In the genomic region with DNA sequence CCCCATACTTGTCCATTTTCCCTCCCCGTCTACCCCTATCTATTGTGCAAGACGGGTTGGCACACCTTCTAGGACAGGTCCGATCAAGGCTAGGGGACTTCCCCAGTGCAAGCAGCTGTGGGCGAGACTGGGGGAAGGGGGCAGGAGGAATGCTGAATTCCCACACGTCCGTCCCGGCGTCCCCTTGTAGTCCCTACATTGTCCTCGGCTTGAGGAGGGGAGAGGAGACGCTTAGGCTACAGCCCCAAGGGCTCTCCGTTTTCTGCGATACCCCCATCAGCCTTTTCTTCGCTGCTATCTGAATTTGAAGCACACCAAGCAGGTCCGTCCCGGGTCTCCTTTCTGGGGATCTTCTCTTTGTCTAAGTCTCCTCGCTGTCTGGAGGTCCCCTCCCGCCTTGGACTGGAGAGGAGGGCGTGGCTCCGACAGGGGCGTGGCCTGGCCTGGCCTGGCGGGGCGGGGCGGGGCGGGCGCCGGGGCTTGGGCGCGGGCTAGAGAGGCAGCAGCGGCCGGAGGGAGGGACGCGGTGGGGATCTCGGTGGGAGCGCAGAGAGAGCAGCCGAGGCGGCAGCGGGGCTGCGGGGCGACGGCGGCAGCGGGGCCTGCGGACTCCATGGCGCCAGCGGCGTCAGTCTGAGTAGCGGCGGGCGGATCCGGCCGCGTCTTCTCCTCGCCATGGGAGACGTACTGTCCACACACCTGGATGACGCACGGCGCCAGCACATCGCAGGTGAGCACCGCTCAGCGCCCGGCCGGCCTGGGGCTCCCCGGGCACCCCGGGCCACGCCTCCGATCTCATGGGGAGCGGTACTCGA, we compare ENCODE assay signal across 8 mouse cellular contexts. TPM values are rescaled to one million over a fixed set of nuclear protein-coding genes. Genes with fewer than 3 reads are reported as not detected.
DNase-seq lines count a peak whose midpoint lies in the region; ATAC-seq and TF ChIP-seq lines count a peak whose summit lies in the region.

A gene (plus strand): TSS at position 440 of the 815 bp plus-strand sequence.

- peaks cover 62% of the 10 kb centered on the region for H3K4me1 ChIP-seq in heart, embryonic 13.5 days
- peaks cover 63% of the 10 kb centered on the region for H3K4me1 ChIP-seq in kidney, embryonic 16.5 days (ENCODE audit: insufficient read depth, low read length)
- peaks cover 42% of the 10 kb centered on the region for H3K4me1 ChIP-seq in liver, embryonic 11.5 days (replicated peaks; ENCODE audit: control insufficient read depth, insufficient read depth, low read length)

- under 1% methylated on average over 58 of the region's 68 CpGs for WGBS in heart, embryonic 13.5 days
- under 1% methylated on average over 66 of the region's 68 CpGs for WGBS in kidney, embryonic 16.5 days
- 2% methylated on average over 65 of the region's 68 CpGs for WGBS in liver, embryonic 11.5 days

- peak within 1 kb of the TSS; percentile 93 for H3K9ac ChIP-seq in heart, embryonic 13.5 days
- H3K9ac ChIP-seq in kidney, embryonic 16.5 days (replicated peaks; ENCODE audit: low read length) = peak within 1 kb of the TSS; percentile 92
- H3K9ac ChIP-seq in liver, embryonic 11.5 days (ENCODE audit: low read depth, low read length) = peak within 1 kb of the TSS; percentile 73

- no peaks in the 10 kb centered on the region for H3K9me3 ChIP-seq in heart, embryonic 13.5 days
- no peaks in the 10 kb centered on the region for H3K9me3 ChIP-seq in kidney, embryonic 16.5 days (ENCODE audit: low read length)
- H3K9me3 ChIP-seq in liver, embryonic 11.5 days (ENCODE audit: control insufficient read depth, low read length) = no peaks in the 10 kb centered on the region

- peak; percentile 79 for TF ChIP-seq POLR2A in myocyte (IDR thresholded peaks at IDR 0.05; ENCODE audit: insufficient read length, low read depth)

- H3K27me3 ChIP-seq in heart, embryonic 13.5 days (replicated peaks) = no peaks in the 10 kb centered on the region
- no peaks in the 10 kb centered on the region for H3K27me3 ChIP-seq in kidney, embryonic 16.5 days (ENCODE audit: insufficient read depth, low read length)
- H3K27me3 ChIP-seq in liver, embryonic 11.5 days (replicated peaks; ENCODE audit: control insufficient read depth, insufficient read depth, low read length) = no peaks in the 10 kb centered on the region
- H3K27me3 ChIP-seq in myocyte (ENCODE audit: control insufficient read depth, insufficient read depth, insufficient read length) = no peaks in the 10 kb centered on the region
- H3K27me3 ChIP-seq in splenic B cell, adult 2 months (ENCODE audit: control insufficient read depth, insufficient read depth, low read length, poor library complexity, severe bottlenecking) = no peaks in the 10 kb centered on the region

- peak within 1 kb of the TSS; percentile 97 for H3K27ac ChIP-seq in heart, embryonic 13.5 days (replicated peaks)
- H3K27ac ChIP-seq in kidney, embryonic 16.5 days (ENCODE audit: low read length) = peak within 1 kb of the TSS; percentile 95
- H3K27ac ChIP-seq in liver, embryonic 11.5 days (ENCODE audit: low read depth, low read length) = peak within 1 kb of the TSS; percentile 44

- H3K4me2 ChIP-seq in heart, embryonic 13.5 days = peak within 1 kb of the TSS; percentile 82
- peak within 1 kb of the TSS; percentile 98 for H3K4me2 ChIP-seq in kidney, embryonic 16.5 days (replicated peaks; ENCODE audit: low read depth, low read length)
- peak within 1 kb of the TSS; percentile 96 for H3K4me2 ChIP-seq in liver, embryonic 11.5 days
- H3K4me2 ChIP-seq in myocyte (ENCODE audit: low read depth) = peak within 1 kb of the TSS; percentile 92

- peak; percentile 49 for DNase-seq in c-Kit-negative CD71-positive TER-119-positive erythroid progenitor cells, embryonic 14.5 days (ENCODE audit: low read depth, low spot score)
- DNase-seq in liver, embryonic 11.5 days (ENCODE audit: low spot score) = peak; percentile 88
- peak; percentile 79 for DNase-seq in splenic B cell, adult 2 months (ENCODE audit: low read depth, low spot score)

- H3K79me2 ChIP-seq in myocyte (ENCODE audit: control insufficient read depth, insufficient read depth) = peaks cover 59% of the 10 kb centered on the region

- H3K36me3 ChIP-seq in heart, embryonic 13.5 days = no peaks in the 10 kb centered on the region
- no peaks in the 10 kb centered on the region for H3K36me3 ChIP-seq in kidney, embryonic 16.5 days (ENCODE audit: insufficient read depth, low read length)
- H3K36me3 ChIP-seq in liver, embryonic 11.5 days (ENCODE audit: control insufficient read depth, insufficient read depth, low read length) = no peaks in the 10 kb centered on the region
- H3K36me3 ChIP-seq in myocyte (ENCODE audit: control insufficient read depth, insufficient read depth) = no peaks in the 10 kb centered on the region
- H3K36me3 ChIP-seq in splenic B cell, adult 2 months (ENCODE audit: control insufficient read depth, insufficient read depth, low read length, poor library complexity, severe bottlenecking) = no peaks in the 10 kb centered on the region

- peak within 1 kb of the TSS; percentile 95 for H3ac ChIP-seq in myocyte (ENCODE audit: control insufficient read depth, insufficient read length)

- H3K4me3 ChIP-seq in heart, embryonic 13.5 days = peak within 1 kb of the TSS; percentile 75
- peak within 1 kb of the TSS; percentile 87 for H3K4me3 ChIP-seq in kidney, embryonic 16.5 days (ENCODE audit: low read length)
- peak within 1 kb of the TSS; percentile 70 for H3K4me3 ChIP-seq in liver, embryonic 11.5 days (ENCODE audit: low read depth, low read length)
- H3K4me3 ChIP-seq in myocyte = peak within 1 kb of the TSS; percentile 96

- peak; percentile 74 for ATAC-seq in CD4-positive, CD25-positive, alpha-beta regulatory T cell, adult 4 months
- ATAC-seq in erythroid progenitor cell, adult 5-6 weeks (replicated peaks; ENCODE audit: low FRiP score, poor library complexity, severe bottlenecking) = peak; percentile 81
- ATAC-seq in heart, embryonic 13.5 days (ENCODE audit: extremely low read depth, insufficient number of reproducible peaks, low FRiP score, low TSS enrichment) = peak; percentile 84
- ATAC-seq in kidney, embryonic 16.5 days (ENCODE audit: low FRiP score, low TSS enrichment) = peak; percentile 88
- peak; percentile 88 for ATAC-seq in liver, embryonic 11.5 days (replicated peaks; ENCODE audit: low FRiP score)

TF ChIP-seq in myocyte, 11 proteins besides CTCF, POLR2A, EP300 and RAD21:
- TF ChIP-seq POLR2AphosphoS2 (IDR thresholded peaks at IDR 0.05; ENCODE audit: insufficient read length, low read depth) (peak; percentile 90), MAX (IDR thresholded peaks at IDR 0.05; ENCODE audit: low read depth) (no peak), MYOG (IDR thresholded peaks at IDR 0.05; ENCODE audit: control insufficient read depth in 1 of 3, insufficient read depth in 1 of 3, insufficient read length in 2 of 3, low read depth in 2 of 3) (peak; percentile 51 to 89 (median 70)), TCF3 (IDR thresholded peaks at IDR 0.05; ENCODE audit: insufficient read length, low read depth) (no peak), MYOD1 (IDR thresholded peaks at IDR 0.05; ENCODE audit: control insufficient read depth in 1 of 3, insufficient read length in 2 of 3, low read depth in 2 of 3) (peak in 2 of 3 experiments; percentile 74 to 86), USF1 (IDR thresholded peaks at IDR 0.05; ENCODE audit: low read depth) (no peak), CEBPB (IDR thresholded peaks at IDR 0.05; ENCODE audit: insufficient read depth, poor library complexity, severe bottlenecking) (peak; percentile 79), TCF12 (IDR thresholded peaks at IDR 0.05; ENCODE audit: insufficient read depth, poor library complexity, severe bottlenecking) (no peak), REST (IDR thresholded peaks at IDR 0.05; ENCODE audit: insufficient read depth, insufficient read length) (no peak), SRF (IDR thresholded peaks at IDR 0.05; ENCODE audit: control insufficient read depth, insufficient read length, low read depth) (peak; percentile 52), E2F4 (IDR thresholded peaks at IDR 0.05; ENCODE audit: insufficient read depth) (no peak)

RNA-seq across cellular contexts. Expression of the gene that starts here (rescaled TPM):
- polyA plus RNA-seq in CD4-positive, CD25-positive, alpha-beta regulatory T cell, adult 4 months (2017; shearing (Covaris generic)) = 1 to 10 TPM in 1 of 2 experiments, under 1 TPM in 1; 0.97 to 1.0 TPM
- 2.2 and 8.8 TPM in 2 replicates for total RNA-seq in erythroid progenitor cell, adult 5-6 weeks (2015; ENCODE audit: low replicate concordance)
- 5.0 and 11.5 TPM in 2 replicates for total RNA-seq in erythroid progenitor cell, adult 5-6 weeks (2017; ENCODE audit: low replicate concordance)
- polyA plus RNA-seq in heart, embryonic 13.5 days (2015; fragmentation: Nextera tagmentation; extraction: Ambion mirVana) = 46.4 and 47.1 TPM in 2 replicates
- polyA plus RNA-seq in kidney, embryonic 16.5 days (2015; fragmentation: Nextera tagmentation; extraction: Ambion mirVana) = 54.4 and 56.2 TPM in 2 replicates
- polyA plus RNA-seq in liver, embryonic 11.5 days (2014; fragmentation: Nextera tagmentation; extraction: Ambion mirVana) = 11.1 and 11.9 TPM in 2 replicates
- polyA plus RNA-seq in myocyte (2012; fragmentation: generic; extraction: Trizol) = 204 TPM

Comparison
In these comparisons a context has a peak if more than half of its experiments do, and no peak if none do; other contexts are left out.
1. Peak in every context shown above with its lines: DNase-seq, ATAC-seq, H3K4me3 ChIP-seq and H3K27ac ChIP-seq.
2. H3K27ac ChIP-seq: peak in every context shown above with its lines; median percentile 97 in heart, embryonic 13.5 days; 95 in kidney, embryonic 16.5 days; 44 in liver, embryonic 11.5 days.